Mouse (Mus musculus) macrophage (primary cell): ENCODE results near the gene Prima1. TPM values are rescaled to one million over a fixed set of nuclear protein-coding genes. Genes with fewer than 3 reads are reported as not detected.

Source experiments
- H3K27ac ChIP-seq: fragments of 350-480 bp; formaldehyde crosslinking; 2 replicates; pipeline ENCODE4 v1.9.0; 2021
- H3K36me3 ChIP-seq: fragments of 350-480 bp; formaldehyde crosslinking; 2 replicates; pipeline ENCODE4 v1.9.0; 2021; ENCODE audit errors: inconsistent target
- H3K4me3 ChIP-seq: fragments of 350-480 bp; formaldehyde crosslinking; 2 replicates; pipeline ENCODE4 v1.9.0; 2021; ENCODE audit errors: inconsistent target
- H3K79me2 ChIP-seq: fragments of 350-480 bp; formaldehyde crosslinking; 2 replicates; pipeline ENCODE4 v1.9.0; 2021; ENCODE audit errors: inconsistent target
- WGBS: methylation state at CpG from one replicate; pipeline ENCODE4 v1.1.7; 2026; ENCODE audit warnings: inconsistent platforms; ENCODE audit not compliant: missing documents; 5-methylcytosine and 5-hydroxymethylcytosine counted together
- polyA plus RNA-seq: library from polyadenylated mRNA; stranded (reverse); fragments of 250-400 nt; gene quantifications from 3 replicates; pipeline ENCODE4 v1.2.4, GENCODE M21; 2018; ENCODE audit warnings: inconsistent platforms
- total RNA-seq, 78 experiments: library from RNA; depleted of rRNA; stranded (reverse); fragments of 250-400 nt; gene quantifications; 1 replicate in 9 of 78; 2 replicates in 24 of 78; 3 replicates in 43 of 78; 4 replicates in 2 of 78; pipeline ENCODE4 v1.2.4; 2018; ENCODE audit warnings: inconsistent platforms in 56 of 78

The Prima1 gene
- not detected for total RNA-seq (2018; cell fraction: chromatin; rRNA removed)
- not detected for total RNA-seq (2018; cell fraction: cytosol; rRNA removed)
- total RNA-seq (2018; cell fraction: nucleus; rRNA removed), result not detected
- polyA plus RNA-seq, result not detected in 3 replicates

DNA sequence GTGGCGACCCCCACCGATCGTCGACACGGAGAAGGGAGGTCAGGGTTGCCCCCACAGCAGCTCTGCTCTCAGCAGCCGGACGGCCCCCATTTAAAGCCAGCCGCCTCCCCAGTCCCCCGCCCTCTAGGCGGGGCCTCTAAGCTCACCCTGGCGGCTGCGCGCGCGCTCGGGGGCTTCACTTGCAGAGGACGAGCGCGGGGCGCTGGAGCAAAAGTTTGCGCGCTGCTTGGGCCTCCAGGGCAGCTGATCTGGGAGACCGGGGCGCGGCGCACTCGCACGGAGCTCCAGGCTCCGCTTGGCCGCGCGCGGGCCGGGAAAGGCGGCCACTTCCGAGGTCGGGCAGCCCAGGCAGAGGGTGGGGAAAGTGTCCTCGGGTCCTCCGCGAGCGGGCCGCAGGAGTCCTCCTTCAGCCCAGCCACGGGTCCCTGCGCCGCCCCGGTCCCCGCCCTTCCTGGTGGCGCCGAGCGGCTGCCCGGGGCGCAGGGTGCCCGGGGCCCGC is at the start of gene Prima1:
Gene Prima1, minus strand, starts transcription at position 68 of the 499 bp plus-strand sequence.
- H3K4me3 ChIP-seq, result no peak within 1 kb of the TSS

DNA sequence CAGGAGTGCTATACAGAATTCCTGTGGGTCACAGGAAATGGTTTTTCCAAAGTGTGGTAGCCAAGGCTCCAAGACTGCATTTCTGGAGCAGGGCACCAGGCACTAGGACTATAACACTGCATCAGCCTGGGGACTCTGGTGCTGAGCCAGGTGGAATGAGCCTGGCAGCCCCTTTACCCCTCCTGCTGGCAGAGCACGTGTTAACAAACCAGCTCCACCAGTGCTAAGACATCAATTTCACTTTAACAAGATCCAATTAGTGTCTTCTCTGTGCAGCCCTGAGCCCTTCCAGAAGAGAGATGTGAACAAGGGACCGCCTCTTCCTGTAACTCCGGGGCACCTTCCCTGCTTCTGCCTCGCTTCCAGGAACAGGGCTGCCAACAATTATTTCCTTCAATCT is 45.3 kb upstream of the Prima1 start:
- H3K36me3 ChIP-seq, result no peaks in the 10 kb centered on the region
- 53% methylated on average over 4 of the region's 4 CpGs for WGBS
- H3K4me3 ChIP-seq, result no peak overlapping the region
- H3K27ac ChIP-seq, result no peak overlapping the region
- no peaks in the 10 kb centered on the region for H3K79me2 ChIP-seq

More for the DNA sequence above, at the start of gene Prima1:
- Histone ChIP-seq H3K27ac (no peak within 1 kb of the TSS), H3K79me2 (no peaks in the 10 kb centered on the region), H3K36me3 (no peaks in the 10 kb centered on the region)
- 1% methylated on average over 51 of the region's 54 CpGs for WGBS

GRCm38 (mm10) chr12:103283411-103283810 is 41.5 kb upstream of the Prima1 start:
- Histone ChIP-seq H3K36me3 (no peaks in the 10 kb centered on the region), H3K4me3 (no peak overlapping the region), H3K27ac (no peak overlapping the region), H3K79me2 (no peaks in the 10 kb centered on the region)
- 82% methylated on average over 3 of the region's 3 CpGs for WGBS

DNA sequence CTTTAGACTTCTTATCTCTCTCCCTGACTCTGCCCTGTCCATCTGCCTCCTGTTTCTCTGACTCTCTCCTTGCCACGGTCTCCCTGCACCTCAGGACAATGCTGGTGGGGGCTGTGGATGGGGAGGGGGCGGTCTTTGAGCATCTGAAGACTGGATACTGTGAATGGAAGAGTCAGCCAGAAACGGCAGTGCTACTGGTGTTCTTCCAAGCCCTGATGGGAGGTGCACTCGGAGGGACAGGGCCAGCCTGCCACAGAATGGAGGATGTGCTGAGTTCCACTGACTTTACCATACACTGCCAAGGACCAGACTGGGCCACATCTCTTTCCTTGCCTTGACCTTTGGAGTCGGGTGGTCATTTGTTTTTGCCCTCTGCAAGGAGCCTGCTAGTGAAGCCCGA is 41.0 kb upstream of the Prima1 start:
- no peak overlapping the region for H3K27ac ChIP-seq
- H3K79me2 ChIP-seq, result no peaks in the 10 kb centered on the region
- WGBS, result 65% methylated on average over 6 of the region's 6 CpGs
- H3K4me3 ChIP-seq, result no peak overlapping the region
- no peaks in the 10 kb centered on the region for H3K36me3 ChIP-seq

DNA sequence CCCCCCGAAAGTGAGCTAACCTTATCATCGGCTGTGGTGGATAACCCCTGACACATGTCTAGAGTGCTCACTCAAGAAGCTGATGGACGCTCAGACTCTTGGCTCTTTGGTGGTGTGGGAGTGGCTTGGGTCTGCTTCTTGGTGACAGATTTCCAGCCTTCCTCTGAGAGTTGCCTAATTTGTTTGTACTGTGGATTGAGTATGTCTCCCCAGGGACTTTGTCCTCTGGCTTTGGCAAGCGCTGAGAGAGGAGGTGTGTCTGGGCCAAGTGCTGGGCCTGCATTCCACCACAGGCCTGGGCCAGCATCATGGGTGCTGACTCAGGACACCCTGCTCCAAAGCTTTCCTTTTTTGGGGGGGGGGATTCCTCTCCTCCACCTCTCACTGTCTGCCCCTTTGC is 40.0 kb upstream of the Prima1 start:
- H3K79me2 ChIP-seq, result no peaks in the 10 kb centered on the region
- 80% methylated on average over 4 of the region's 4 CpGs for WGBS
- H3K27ac ChIP-seq, result no peak overlapping the region
- no peaks in the 10 kb centered on the region for H3K36me3 ChIP-seq
- no peak overlapping the region for H3K4me3 ChIP-seq

DNA sequence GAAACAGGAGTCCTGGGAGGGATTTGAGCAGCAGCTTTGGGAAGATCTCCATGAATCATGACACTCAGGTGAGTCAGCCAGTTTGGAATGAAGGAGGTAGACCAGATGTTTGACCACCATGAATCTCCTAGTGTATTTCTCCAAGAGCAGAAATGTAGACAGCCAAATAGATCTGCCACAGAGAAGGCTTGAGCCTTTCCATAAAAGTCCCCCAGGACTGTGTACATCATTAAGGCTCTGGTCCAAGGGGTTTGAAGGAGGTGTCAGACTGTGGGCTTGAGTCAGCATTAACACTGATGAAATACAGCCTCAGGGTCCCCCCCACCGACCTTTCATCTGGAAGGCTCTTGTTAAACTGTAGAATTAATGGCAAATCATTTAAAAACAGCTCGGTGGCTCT is 39.5 kb upstream of the Prima1 start:
- WGBS, result 91% methylated on average over 2 of the region's 2 CpGs
- no peaks in the 10 kb centered on the region for H3K36me3 ChIP-seq
- no peak overlapping the region for H3K4me3 ChIP-seq
- H3K27ac ChIP-seq, result no peak overlapping the region
- H3K79me2 ChIP-seq, result no peaks in the 10 kb centered on the region

DNA sequence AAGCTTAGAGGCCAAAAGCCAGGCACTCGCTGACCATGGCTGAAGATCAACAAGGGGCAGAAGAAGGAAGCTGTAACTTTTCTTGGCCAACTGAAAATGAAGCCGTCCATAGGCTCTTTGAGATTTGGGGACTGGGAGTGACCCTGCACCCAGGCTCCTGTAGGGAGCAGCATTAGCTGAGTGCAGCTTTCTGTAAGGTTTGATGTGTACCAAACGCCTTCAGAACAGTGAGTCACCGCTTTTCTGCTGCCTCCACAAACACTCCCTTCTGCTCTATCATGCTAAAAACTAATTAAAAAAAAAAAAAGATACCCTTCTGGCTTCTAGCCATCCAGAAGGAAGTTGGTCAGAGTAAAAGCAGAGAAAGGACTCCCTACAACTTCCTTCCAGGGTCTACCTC is 34.5 kb upstream of the Prima1 start:
- Histone ChIP-seq H3K27ac (no peak overlapping the region), H3K36me3 (no peaks in the 10 kb centered on the region), H3K79me2 (no peaks in the 10 kb centered on the region), H3K4me3 (no peak overlapping the region)
- 35% methylated on average over 4 of the region's 4 CpGs for WGBS

DNA sequence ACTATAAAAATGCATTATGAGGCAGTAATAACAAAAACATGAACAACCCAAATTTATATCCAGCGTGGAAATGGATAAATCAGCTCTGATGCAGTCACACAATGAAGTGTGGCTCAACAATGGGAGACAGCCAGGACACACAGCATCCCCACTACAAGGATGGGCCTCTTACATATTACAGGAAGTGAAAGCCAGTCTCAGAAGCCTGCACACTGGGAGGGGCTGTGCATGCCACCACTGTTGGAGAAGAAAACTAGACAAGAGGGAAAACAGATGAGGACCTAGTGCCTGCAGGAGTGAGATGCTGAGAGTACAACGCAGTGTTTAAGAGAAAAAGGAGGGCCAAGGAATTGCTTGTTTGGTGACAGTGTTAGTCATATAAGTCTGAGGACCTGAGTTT is 31.8 kb upstream of the Prima1 start:
- Histone ChIP-seq H3K36me3 (no peaks in the 10 kb centered on the region), H3K4me3 (no peak overlapping the region), H3K79me2 (no peaks in the 10 kb centered on the region), H3K27ac (no peak overlapping the region)
- 88% methylated on average over 2 of the region's 2 CpGs for WGBS

DNA sequence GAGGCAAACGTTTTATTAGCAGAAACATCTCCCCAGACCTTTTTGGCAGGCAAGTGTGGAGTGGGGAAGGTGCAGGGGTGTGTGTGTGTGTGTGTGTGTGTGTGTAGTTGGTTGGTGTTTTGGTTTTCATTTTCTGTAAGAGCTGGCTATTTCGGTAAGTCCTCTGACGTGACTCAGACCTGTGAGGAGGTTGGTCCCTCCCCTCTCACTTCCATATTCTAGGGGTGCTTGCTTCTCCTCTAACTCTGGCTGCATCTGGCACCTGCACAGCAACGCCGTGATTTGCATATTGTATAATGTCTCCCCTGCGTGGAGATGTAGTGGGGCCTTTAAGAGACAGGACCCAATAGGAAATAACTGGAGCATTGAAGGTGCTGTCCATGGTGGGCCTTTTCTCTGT is 31.1 kb upstream of the Prima1 start:
- H3K36me3 ChIP-seq, result no peaks in the 10 kb centered on the region
- H3K4me3 ChIP-seq, result no peak overlapping the region
- no peak overlapping the region for H3K27ac ChIP-seq
- WGBS, result 50% methylated on average over 6 of the region's 6 CpGs
- no peaks in the 10 kb centered on the region for H3K79me2 ChIP-seq

DNA sequence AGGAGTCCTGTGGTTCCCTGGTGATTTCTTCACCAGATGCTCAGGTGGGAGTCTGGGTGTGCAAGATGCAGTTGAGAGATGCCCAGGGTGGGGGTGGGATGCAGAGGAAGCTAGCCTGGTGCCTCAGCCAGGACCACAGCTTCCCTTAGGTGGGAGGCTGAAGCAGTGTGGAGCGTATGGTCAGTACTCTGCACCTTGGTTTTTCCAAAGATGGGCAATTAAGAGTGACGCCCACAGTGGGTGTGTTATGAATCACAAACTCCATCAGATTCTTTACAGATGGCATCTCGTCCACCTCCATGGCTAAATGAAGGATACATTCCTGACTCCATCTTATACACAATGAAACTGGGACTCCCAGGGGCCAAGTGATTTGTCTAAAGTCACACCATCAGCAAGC is 30.2 kb upstream of the Prima1 start:
- no peak overlapping the region for H3K4me3 ChIP-seq
- H3K36me3 ChIP-seq, result no peaks in the 10 kb centered on the region
- H3K79me2 ChIP-seq, result no peaks in the 10 kb centered on the region
- WGBS, result 97% methylated on average over 3 of the region's 3 CpGs
- H3K27ac ChIP-seq, result no peak overlapping the region

DNA sequence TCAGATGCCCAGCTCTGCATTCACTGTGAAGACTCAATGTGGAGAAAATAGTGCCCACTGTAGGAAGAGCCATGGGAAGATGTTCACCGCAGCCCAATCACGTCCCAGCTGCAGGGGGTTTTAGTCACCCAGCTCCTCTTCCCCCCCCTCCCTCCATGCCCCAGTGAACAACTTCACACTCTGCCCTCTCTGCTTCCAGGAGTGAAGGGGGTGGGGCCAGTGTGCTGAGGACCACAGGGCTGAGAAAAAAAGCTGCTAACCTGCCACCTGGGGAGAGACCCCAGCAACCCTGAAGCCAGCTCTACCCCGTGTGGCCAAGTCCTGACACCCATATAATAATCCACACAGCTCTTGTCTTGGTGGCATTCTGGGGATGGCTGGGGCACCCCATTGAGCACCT is 24.7 kb upstream of the Prima1 start:
- Histone ChIP-seq H3K4me3 (no peak overlapping the region), H3K36me3 (no peaks in the 10 kb centered on the region), H3K79me2 (no peaks in the 10 kb centered on the region), H3K27ac (no peak overlapping the region)
- WGBS, result 59% methylated on average over 3 of the region's 3 CpGs

DNA sequence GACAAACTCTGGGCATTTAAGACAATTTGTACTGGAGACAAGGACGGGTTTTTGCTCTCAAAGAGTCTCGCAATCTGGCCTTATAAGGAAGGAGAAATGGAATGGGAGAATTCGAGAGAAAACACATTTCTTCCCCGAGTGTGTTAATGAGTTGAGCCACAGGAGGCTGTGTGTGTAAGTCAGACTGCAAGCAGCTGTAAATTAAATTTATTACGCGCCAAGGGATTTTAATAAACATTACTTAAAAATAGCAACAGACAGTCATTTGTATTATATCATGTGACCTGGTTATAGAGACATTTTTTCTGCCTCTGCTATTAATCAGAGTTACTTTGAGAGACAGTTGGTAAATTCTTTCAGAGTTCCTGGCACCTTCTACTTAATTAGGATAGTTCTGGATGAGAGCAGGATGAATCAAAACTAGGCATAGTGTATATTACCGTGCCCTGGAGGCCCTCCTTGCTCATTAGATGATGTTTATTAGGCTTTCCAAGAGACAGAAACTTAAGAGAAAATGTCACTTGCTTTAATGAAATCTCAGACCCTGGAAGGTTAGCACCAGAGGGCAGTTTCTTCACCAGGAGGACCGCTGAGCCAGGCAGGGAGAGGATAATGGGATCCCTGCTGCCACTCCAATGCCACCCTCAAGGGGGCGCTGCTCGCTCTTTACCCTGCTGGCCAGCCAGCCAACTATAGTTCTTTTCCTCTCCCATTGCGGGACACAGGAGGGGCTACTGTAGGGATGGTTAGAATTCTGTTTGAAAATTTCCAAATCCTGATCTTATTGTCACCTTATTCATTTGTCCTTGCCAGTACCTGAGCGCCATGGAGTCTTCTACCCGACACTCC is 20.3 kb upstream of the Prima1 start:
- Histone ChIP-seq H3K79me2 (no peaks in the 10 kb centered on the region), H3K36me3 (no peaks in the 10 kb centered on the region), H3K4me3 (no peak overlapping the region), H3K27ac (no peak overlapping the region)
- WGBS, result 65% methylated on average over 13 of the region's 13 CpGs

DNA sequence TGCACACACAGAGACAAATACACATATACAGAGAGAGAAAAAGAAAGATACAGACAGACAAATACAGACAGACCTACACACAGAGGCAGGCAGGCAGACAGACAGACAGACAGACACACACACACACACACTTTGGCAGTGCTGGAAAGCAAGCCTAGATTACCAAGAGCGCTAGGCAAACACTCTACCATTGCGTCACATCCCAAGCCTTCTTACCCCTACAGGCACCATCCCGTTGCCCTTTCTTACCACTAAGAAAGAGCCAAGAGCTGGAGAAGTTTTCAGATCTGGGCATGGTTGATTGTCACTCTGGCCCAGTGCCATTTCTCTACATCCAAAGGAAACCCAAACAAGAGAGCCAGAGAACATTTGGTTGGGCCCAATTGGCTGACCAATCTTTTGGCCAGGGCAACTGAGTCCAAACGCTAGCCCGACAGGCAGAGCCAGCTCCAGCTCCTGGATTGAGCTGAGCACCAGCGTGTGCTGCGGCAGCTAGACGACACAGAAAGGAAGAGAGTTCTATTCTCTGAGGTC is 11.0 kb upstream of the Prima1 start:
- Histone ChIP-seq H3K36me3 (no peaks in the 10 kb centered on the region), H3K79me2 (no peaks in the 10 kb centered on the region), H3K4me3 (no peak overlapping the region), H3K27ac (no peak overlapping the region)
- 90% methylated on average over 8 of the region's 8 CpGs for WGBS

DNA sequence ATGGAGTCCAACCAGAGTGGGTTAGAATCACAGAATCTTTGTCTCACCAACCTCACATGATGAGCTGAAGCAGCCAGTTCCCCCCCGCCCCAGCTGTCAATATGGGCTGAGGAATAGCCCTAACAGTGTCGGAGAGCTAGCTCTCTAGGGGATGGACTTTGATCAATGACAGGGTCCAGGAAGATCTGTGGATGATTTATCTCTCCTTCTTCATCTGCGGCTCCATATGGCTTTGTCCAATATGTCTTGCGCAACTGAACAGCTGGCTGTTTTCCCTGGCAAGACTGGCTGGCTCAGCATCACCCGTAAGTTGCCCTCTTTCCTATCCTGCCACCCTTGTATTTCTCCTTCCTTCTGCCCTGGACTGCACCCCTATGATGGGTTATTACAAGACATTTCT is 9.2 kb upstream of the Prima1 start:
- no peaks in the 10 kb centered on the region for H3K36me3 ChIP-seq

GRCm38 (mm10) chr12:103250333-103250732 is 8.4 kb upstream of the Prima1 start:
- Histone ChIP-seq H3K27ac (no peak overlapping the region), H3K4me3 (no peak overlapping the region), H3K79me2 (no peaks in the 10 kb centered on the region), H3K36me3 (no peaks in the 10 kb centered on the region)
- 46% methylated on average over 6 of the region's 6 CpGs for WGBS

More for the DNA sequence above, 9.2 kb upstream of the Prima1 start:
- H3K4me3 ChIP-seq, result no peak overlapping the region
- H3K27ac ChIP-seq, result no peak overlapping the region
- 95% methylated on average over 5 of the region's 5 CpGs for WGBS
- no peaks in the 10 kb centered on the region for H3K79me2 ChIP-seq
